Mouse (Mus musculus) thymus, adult 2 months (tissue): Measurements from ENCODE around the gene Farp1. TPM values are rescaled to one million over a fixed set of nuclear protein-coding genes. Genes with fewer than 3 reads are reported as not detected.

Source experiments
- DNase-seq: peaks from one replicate; pipeline ENCODE4 v3.0.0; 2021
- H3K27ac ChIP-seq: fragments of 200-500 bp; 2 replicates; pipeline ENCODE4 v1.5.1; 2012; ENCODE audit warnings: low read length, control low read depth; ENCODE audit not compliant: control insufficient read depth, insufficient read depth
- H3K27me3 ChIP-seq: fragments of 200-500 bp; 2 replicates; pipeline ENCODE4 v1.6.1; 2012; ENCODE audit warnings: mild to moderate bottlenecking, low read length, moderate library complexity, mixed read lengths; ENCODE audit not compliant: control insufficient read depth, insufficient read depth
- H3K36me3 ChIP-seq: fragments of 200-500 bp; 2 replicates; pipeline ENCODE4 v1.6.1; 2012; ENCODE audit warnings: mild to moderate bottlenecking, low read length, moderate library complexity; ENCODE audit not compliant: control insufficient read depth, insufficient read depth
- H3K4me1 ChIP-seq: fragments of 200-500 bp; replicated peaks from 2 replicates; pipeline ENCODE4 v1.6.1; 2012; ENCODE audit warnings: low read length; ENCODE audit not compliant: control insufficient read depth, insufficient read depth
- H3K4me3 ChIP-seq: fragments of 200-500 bp; 2 replicates; pipeline ENCODE4 v1.5.1; 2012; ENCODE audit warnings: mild to moderate bottlenecking, low read length, control low read depth, moderate library complexity; ENCODE audit not compliant: control insufficient read depth, insufficient read depth
- CTCF ChIP-seq: fragments of 200-500 bp; IDR thresholded peaks from 2 replicates; pipeline ENCODE4 v1.5.1; 2012; ENCODE audit warnings: mild to moderate bottlenecking, control low read depth, low read length, moderate library complexity, borderline replicate concordance; ENCODE audit not compliant: control insufficient read depth, poor library complexity, insufficient read depth; ENCODE audit errors: extremely low read depth
- POLR2A ChIP-seq: fragments of 200-500 bp; IDR thresholded peaks from 2 replicates; pipeline ENCODE4 v1.6.1; 2012; ENCODE audit warnings: mild to moderate bottlenecking, low read length, control low read depth, moderate library complexity; ENCODE audit not compliant: control insufficient read depth, poor library complexity, insufficient read depth; ENCODE audit errors: extremely low read depth
- WGBS: fragments of 180-500 bp; shearing (Covaris S2); methylation state at CpG from one replicate; pipeline ENCODE4 v1.1.7; 2018; 5-methylcytosine and 5-hydroxymethylcytosine counted together
- polyA plus RNA-seq: library from polyadenylated mRNA; depleted of rRNA; stranded (reverse); fragments of >200 nt; gene quantifications from 2 replicates; pipeline ENCODE4 v1.2.3, GENCODE M21; 2012

The Farp1 gene
- polyA plus RNA-seq, 1 experiment = 5.1 TPM

DNA sequence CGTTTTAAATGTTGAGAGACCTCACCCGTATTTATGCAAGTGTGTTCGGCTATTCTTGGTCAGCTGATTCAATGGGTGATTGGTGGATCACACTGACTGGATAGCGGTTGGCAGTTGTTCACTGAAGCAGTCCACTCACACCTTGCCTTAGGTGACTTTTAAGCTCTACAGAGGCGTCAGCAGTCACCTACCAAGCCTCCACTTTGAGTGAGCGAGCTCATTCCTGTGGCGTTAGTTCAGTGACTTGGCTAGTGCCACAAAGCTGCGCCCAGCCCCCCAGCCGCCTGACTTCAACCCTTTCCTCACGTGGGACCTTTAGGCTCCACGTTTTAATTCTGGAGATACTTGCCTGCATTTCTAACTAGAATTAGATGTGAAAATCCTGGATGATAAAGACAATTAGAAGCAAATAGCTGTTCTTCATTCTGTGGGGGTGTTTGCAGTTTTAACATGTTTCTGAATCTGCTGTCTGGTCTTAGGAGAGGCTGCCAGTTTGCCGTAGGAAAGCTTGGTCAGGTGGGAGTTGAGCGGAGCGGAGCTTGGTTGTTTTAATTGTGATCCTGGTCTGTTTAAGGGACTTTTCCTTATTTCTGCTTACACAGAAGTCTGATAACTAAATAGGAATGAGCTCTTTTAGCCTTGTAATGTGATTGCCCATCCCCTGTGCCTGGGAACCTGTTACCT, 211.2 kb downstream of the Farp1 start:
- Histone ChIP-seq H3K36me3 (no peaks in the 10 kb centered on the region), H3K4me3 (no peak overlapping the region), H3K27ac (no peak overlapping the region), H3K4me1 (no peaks in the 10 kb centered on the region), H3K27me3 (no peaks in the 10 kb centered on the region)
- no peak for TF ChIP-seq CTCF
- TF ChIP-seq POLR2A = no peak
- 92% methylated on average over 14 of the region's 14 CpGs for WGBS
- no peak for DNase-seq

DNA sequence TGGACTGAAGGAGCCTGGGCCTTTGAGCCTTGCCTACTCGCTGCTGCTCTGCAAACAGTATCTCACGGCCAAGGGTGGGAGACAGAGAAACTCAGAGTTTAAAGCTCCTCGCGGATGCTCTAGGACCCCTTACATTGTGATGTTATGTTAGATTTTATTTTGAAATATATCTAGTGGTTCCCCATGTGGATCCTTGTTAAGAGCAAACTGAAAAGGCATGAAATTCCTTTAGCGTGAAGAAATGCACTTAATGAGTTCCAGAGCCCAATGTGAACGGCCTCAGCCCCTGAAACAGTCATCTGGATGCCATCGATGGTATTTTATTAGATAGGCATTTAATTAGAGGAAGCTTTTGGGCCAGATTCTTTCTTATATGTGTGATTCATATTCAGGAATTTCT, 212.3 kb downstream of the Farp1 start:
- TF ChIP-seq CTCF = no peak
- no peak for TF ChIP-seq POLR2A
- WGBS = 96% methylated on average over 7 of the region's 7 CpGs
- Histone ChIP-seq H3K36me3 (no peaks in the 10 kb centered on the region), H3K27me3 (no peaks in the 10 kb centered on the region), H3K4me1 (no peaks in the 10 kb centered on the region), H3K4me3 (no peak overlapping the region), H3K27ac (no peak overlapping the region)
- no peak for DNase-seq

DNA sequence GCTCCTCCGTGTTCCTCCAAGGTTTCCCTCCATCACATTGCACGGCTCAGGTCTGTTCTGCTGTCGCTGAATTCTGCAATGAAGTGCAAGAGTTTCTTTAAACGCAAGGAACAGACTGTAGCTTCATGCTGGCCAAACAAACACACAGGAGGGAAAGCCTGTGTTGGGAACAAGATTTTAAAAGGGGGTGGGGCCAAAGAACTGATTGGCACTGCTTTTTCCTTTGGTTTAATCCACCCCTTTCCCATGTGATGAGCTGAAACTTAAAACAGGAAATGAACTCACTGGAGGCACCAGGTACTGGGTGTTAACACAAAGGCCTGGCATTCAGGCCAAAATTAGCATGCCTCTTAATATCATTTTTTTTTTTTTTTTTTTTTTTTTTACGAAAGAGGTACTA, 213.3 kb downstream of the Farp1 start:
- DNase-seq = no peak
- Histone ChIP-seq H3K4me1 (no peaks in the 10 kb centered on the region), H3K27me3 (no peaks in the 10 kb centered on the region), H3K27ac (no peak overlapping the region), H3K36me3 (no peaks in the 10 kb centered on the region), H3K4me3 (no peak overlapping the region)
- 95% methylated on average over 5 of the region's 5 CpGs for WGBS
- TF ChIP-seq POLR2A (no peak), CTCF (no peak)

DNA sequence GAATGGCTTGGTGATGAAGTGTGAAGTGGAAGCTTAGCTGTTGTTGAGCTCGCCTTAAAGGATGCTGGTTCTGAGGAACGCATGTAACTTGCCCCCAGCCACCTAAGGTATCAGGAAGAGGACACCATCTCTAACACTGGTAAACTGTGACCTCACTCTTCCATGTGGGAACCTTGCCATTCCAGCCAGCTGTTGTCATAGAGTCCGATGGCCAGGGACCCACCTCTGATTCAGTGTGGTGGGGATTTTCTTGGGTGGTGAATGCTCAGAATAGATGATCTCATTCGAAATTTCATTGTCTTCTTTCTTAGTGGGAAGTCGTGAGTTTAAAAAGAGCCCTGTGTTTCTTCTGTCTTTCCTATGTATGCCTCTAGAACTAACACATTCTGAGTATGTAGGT, 216.1 kb downstream of the Farp1 start:
- TF ChIP-seq CTCF (no peak), POLR2A (no peak)
- no peak overlapping the region for H3K4me3 ChIP-seq
- no peak for DNase-seq
- no peak overlapping the region for H3K27ac ChIP-seq
- no peaks in the 10 kb centered on the region for H3K36me3 ChIP-seq
- WGBS = 92% methylated on average over 5 of the region's 5 CpGs
- no peaks in the 10 kb centered on the region for H3K27me3 ChIP-seq
- no peaks in the 10 kb centered on the region for H3K4me1 ChIP-seq

DNA sequence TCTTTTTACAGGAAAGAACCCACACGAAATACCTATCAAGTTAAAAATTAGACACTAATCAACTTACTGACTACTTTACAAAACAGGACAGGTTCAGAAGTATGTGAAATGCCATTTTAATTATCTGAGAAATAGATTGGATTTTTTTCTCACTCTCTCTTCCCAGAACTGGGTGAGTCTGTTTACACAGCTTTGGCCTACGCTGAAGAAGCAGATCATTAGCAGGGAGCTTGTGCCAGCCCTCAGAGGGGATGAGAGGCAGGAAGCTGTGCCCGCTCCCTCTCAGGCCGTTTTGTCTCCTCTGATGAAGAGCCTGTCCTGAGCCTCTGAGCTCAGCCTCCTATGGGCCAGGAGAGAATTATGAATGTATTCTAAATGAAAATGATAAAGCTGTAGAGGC, 216.7 kb downstream of the Farp1 start:
- no peaks in the 10 kb centered on the region for H3K36me3 ChIP-seq

DNA sequence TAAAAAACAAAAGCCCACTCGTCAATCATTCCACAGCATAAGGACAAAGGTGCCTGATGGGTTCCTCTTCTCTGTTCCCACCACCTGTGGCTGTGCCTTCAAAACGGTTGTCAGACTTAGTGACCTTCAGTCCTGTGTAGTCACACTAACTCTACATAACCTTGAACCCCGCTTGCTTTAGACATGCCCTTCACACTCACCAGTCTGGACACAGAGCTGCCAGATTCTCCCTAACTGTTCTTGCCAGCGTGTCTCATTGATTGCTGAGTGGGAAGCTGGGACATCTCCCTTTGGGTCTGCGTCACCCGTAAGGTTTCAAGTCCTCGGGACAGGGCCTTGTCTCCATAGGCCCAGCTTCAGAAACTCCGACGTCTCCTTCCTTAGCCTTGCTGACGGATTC, 217.5 kb downstream of the Farp1 start:
- WGBS = 89% methylated on average over 10 of the region's 10 CpGs
- H3K36me3 ChIP-seq = no peaks in the 10 kb centered on the region
- DNase-seq = no peak
- H3K4me1 ChIP-seq = peaks cover 8% of the 10 kb centered on the region
- H3K4me3 ChIP-seq = no peak overlapping the region
- TF ChIP-seq POLR2A (no peak), CTCF (no peak)
- no peak overlapping the region for H3K27ac ChIP-seq
- no peaks in the 10 kb centered on the region for H3K27me3 ChIP-seq

More for the DNA sequence above, 216.7 kb downstream of the Farp1 start:
- no peak overlapping the region for H3K27ac ChIP-seq
- TF ChIP-seq CTCF = no peak
- no peak for TF ChIP-seq POLR2A
- 85% methylated on average over 4 of the region's 4 CpGs for WGBS
- no peaks in the 10 kb centered on the region for H3K27me3 ChIP-seq
- DNase-seq = no peak
- no peak overlapping the region for H3K4me3 ChIP-seq
- peaks cover 3% of the 10 kb centered on the region for H3K4me1 ChIP-seq

DNA sequence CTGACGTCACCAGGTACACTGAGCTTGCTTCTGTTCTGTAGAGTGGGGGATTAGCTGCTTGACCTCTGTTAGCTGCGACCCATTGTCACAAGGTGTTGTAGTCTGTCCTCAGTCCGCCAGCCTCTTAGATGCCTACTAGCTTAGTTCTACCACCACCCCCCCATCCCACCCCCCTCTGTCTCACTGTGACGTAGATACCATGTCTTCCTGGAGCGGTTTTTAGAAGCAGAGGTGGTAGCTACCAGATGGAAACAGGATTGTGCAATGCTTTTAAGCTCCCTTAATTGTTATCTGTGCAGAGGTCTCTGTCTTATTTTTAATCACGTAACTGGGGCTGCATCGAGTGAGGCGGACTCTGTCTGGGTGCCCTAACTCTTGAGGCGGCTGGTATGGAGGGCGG, 219.9 kb downstream of the Farp1 start:
- no peak overlapping the region for H3K27ac ChIP-seq
- no peak overlapping the region for H3K4me3 ChIP-seq
- no peaks in the 10 kb centered on the region for H3K27me3 ChIP-seq
- H3K36me3 ChIP-seq = no peaks in the 10 kb centered on the region
- DNase-seq = no peak
- TF ChIP-seq CTCF (no peak), POLR2A (no peak)
- peaks cover 9% of the 10 kb centered on the region for H3K4me1 ChIP-seq
- 96% methylated on average over 10 of the region's 10 CpGs for WGBS
